In the genomic region with DNA sequence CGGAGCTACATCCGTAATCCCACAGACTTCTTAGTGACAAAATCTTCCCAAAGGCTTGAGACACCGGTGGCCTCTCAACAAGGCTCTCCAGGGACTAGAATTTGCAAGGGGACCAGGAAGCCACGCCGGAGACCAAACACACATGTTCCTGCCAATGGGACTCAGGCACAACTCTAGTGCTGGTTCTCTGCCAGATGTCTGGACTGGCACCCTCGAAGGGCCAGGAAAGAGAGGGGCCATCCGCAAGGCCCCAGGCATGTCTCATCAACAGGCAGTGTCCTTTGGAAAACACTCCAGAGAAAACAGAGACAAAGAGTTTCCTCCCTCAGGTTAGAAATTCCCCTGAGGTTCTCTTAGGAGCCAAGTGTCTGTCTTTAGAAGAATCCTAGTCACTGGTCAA, we compare ENCODE assay signal across 12 mouse cellular contexts. TPM values are rescaled to one million over a fixed set of nuclear protein-coding genes. Genes with fewer than 3 reads are reported as not detected.
DNase-seq lines count a peak whose midpoint lies in the region; ATAC-seq and TF ChIP-seq lines count a peak whose summit lies in the region.
"Had no signal": no experiment of that assay in that cellular context is flagged by ENCODE, and none has a peak within 500 bp of the region (broad histone marks: within the 10 kb centered on the region; RNA-seq: fewer than 3 reads in every experiment).

No protein-coding gene starts in this region.

- H3K9ac ChIP-seq in hindbrain, postnatal 0 days (replicated peaks; ENCODE audit: low read length) = no peak overlapping the region
- H3K9ac ChIP-seq in heart, embryonic 14.5 days (ENCODE audit: low read length) = no peak overlapping the region
- H3K9ac ChIP-seq in kidney, embryonic 16.5 days (replicated peaks; ENCODE audit: low read length) = no peak overlapping the region
- H3K9ac ChIP-seq: intestine, embryonic 15.5 days; liver, embryonic 12.5 days had no signal

- H3K27me3 ChIP-seq in hindbrain, embryonic 10.5 days (ENCODE audit: insufficient read depth, poor library complexity, severe bottlenecking) = no peaks in the 10 kb centered on the region
- no peaks in the 10 kb centered on the region for H3K27me3 ChIP-seq in hindbrain, postnatal 0 days (ENCODE audit: insufficient read depth, low read length)
- no peaks in the 10 kb centered on the region for H3K27me3 ChIP-seq in heart, embryonic 14.5 days (ENCODE audit: control insufficient read depth, insufficient read depth, low read length)
- no peaks in the 10 kb centered on the region for H3K27me3 ChIP-seq in kidney, embryonic 16.5 days (ENCODE audit: insufficient read depth, low read length)

- H3K9me3 ChIP-seq in hindbrain, embryonic 10.5 days = no peaks in the 10 kb centered on the region
- no peaks in the 10 kb centered on the region for H3K9me3 ChIP-seq in hindbrain, postnatal 0 days (ENCODE audit: low read length)
- no peaks in the 10 kb centered on the region for H3K9me3 ChIP-seq in heart, embryonic 14.5 days (ENCODE audit: control insufficient read depth, low read length)
- no peaks in the 10 kb centered on the region for H3K9me3 ChIP-seq in kidney, embryonic 16.5 days (ENCODE audit: low read length)
- H3K9me3 ChIP-seq: intestine, embryonic 15.5 days; liver, embryonic 12.5 days had no signal

- peaks cover 30% of the 10 kb centered on the region for H3K4me1 ChIP-seq in hindbrain, embryonic 10.5 days (replicated peaks)
- no peaks in the 10 kb centered on the region for H3K4me1 ChIP-seq in hindbrain, postnatal 0 days (ENCODE audit: insufficient read depth, low read length)
- peaks cover 5% of the 10 kb centered on the region in 2 experiments; a peak in 3 of 4 replicates for H3K4me1 ChIP-seq in heart, embryonic 14.5 days (ENCODE audit: control insufficient read depth in 2 of 2, insufficient read depth in 2 of 2, low read length in 2 of 2)
- no peaks in the 10 kb centered on the region for H3K4me1 ChIP-seq in kidney, embryonic 16.5 days (ENCODE audit: insufficient read depth, low read length)
- H3K4me1 ChIP-seq: intestine, embryonic 15.5 days; liver, embryonic 12.5 days had no signal

- H3K4me3 ChIP-seq in hindbrain, embryonic 10.5 days = no peak overlapping the region
- no peak overlapping the region for H3K4me3 ChIP-seq in hindbrain, postnatal 0 days (ENCODE audit: low read length)
- no peak overlapping the region for H3K4me3 ChIP-seq in heart, embryonic 14.5 days (ENCODE audit: control insufficient read depth in 1 of 2, insufficient read depth in 1 of 2, low read depth in 1 of 2, low read length in 2 of 2)
- no peak overlapping the region for H3K4me3 ChIP-seq in kidney, embryonic 16.5 days (ENCODE audit: low read length)
- H3K4me3 ChIP-seq: erythroblast, embryonic 14.5 days; intestine, embryonic 15.5 days; liver, embryonic 12.5 days had no signal

- TF ChIP-seq CTCF in hindbrain, postnatal 0 days (IDR thresholded peaks at IDR 0.05; ENCODE audit: low read depth) = no peak

- no peak for DNase-seq in hindbrain, embryonic 10.5 days (ENCODE audit: low spot score)
- no peak for DNase-seq in hindbrain, postnatal 0 days (ENCODE audit: low spot score)
- DNase-seq in lung, postnatal 36 days = peak; percentile 44
- no peak for DNase-seq in spleen, postnatal 14 days (ENCODE audit: low spot score in 2 of 2)
- DNase-seq in layer of hippocampus, postnatal 36 days = no peak
- DNase-seq: cerebellum, adult 11 months; thymus, adult 18-20 months had no signal

- WGBS in hindbrain, embryonic 10.5 days = 90% methylated on average over 7 of the region's 7 CpGs
- 78% methylated on average over 7 of the region's 7 CpGs for WGBS in hindbrain, postnatal 0 days
- 60% methylated on average over 7 of the region's 7 CpGs for WGBS in heart, embryonic 14.5 days
- WGBS in kidney, embryonic 16.5 days = 76% methylated on average over 7 of the region's 7 CpGs

- ATAC-seq in hindbrain, postnatal 0 days = no peak
- peak; percentile 27; the same call in 1 of the 2 replicates for ATAC-seq in heart, embryonic 14.5 days (ENCODE audit: insufficient number of reproducible peaks, insufficient read depth, low FRiP score, low read depth)
- no peak for ATAC-seq in kidney, embryonic 16.5 days (ENCODE audit: low FRiP score, low TSS enrichment)
- ATAC-seq: intestine, embryonic 15.5 days; liver, embryonic 12.5 days had no signal

- peak overlapping the region; percentile 53 for H3K27ac ChIP-seq in hindbrain, embryonic 10.5 days
- no peak overlapping the region for H3K27ac ChIP-seq in hindbrain, postnatal 0 days
- H3K27ac ChIP-seq in heart, embryonic 14.5 days (replicated peaks in 1 of 2; ENCODE audit: control insufficient read depth in 1 of 2, insufficient read depth in 1 of 2, low read depth in 2 of 2, low read length in 2 of 2) = peak overlapping the region; percentile 75 to 77
- H3K27ac ChIP-seq in kidney, embryonic 16.5 days (ENCODE audit: low read length) = peak overlapping the region; percentile 45; the same call in 1 of the 2 replicates
- H3K27ac ChIP-seq: intestine, embryonic 15.5 days; liver, embryonic 12.5 days had no signal

- H3K36me3 ChIP-seq in hindbrain, embryonic 10.5 days = no peaks in the 10 kb centered on the region
- no peaks in the 10 kb centered on the region for H3K36me3 ChIP-seq in hindbrain, postnatal 0 days (ENCODE audit: insufficient read depth, low read length)
- no peaks in the 10 kb centered on the region for H3K36me3 ChIP-seq in heart, embryonic 14.5 days (ENCODE audit: control insufficient read depth, insufficient read depth, low read length)
- H3K36me3 ChIP-seq in kidney, embryonic 16.5 days (ENCODE audit: insufficient read depth, low read length) = no peaks in the 10 kb centered on the region
- H3K36me3 ChIP-seq: intestine, embryonic 15.5 days; liver, embryonic 12.5 days had no signal

- H3K4me2 ChIP-seq in hindbrain, postnatal 0 days (ENCODE audit: low read depth, low read length) = no peak overlapping the region
- H3K4me2 ChIP-seq in heart, embryonic 14.5 days (ENCODE audit: low read length) = no peak overlapping the region
- H3K4me2 ChIP-seq in kidney, embryonic 16.5 days (replicated peaks; ENCODE audit: low read depth, low read length) = no peak overlapping the region
- H3K4me2 ChIP-seq: intestine, embryonic 15.5 days; liver, embryonic 12.5 days had no signal

RNA-seq across cellular contexts. Expression of gene Ttc9, which starts 59.7 kb away (rescaled TPM):
- polyA plus RNA-seq in hindbrain, embryonic 10.5 days (2016; fragmentation: Nextera tagmentation; extraction: Ambion mirVana) = 2.2 and 2.7 TPM in 2 replicates
- 60.2 and 60.4 TPM in 2 replicates for total RNA-seq in hindbrain, postnatal 0 days (2014; rRNA removed)
- polyA plus RNA-seq in hindbrain, postnatal 0 days (2015; fragmentation: Nextera tagmentation; extraction: Ambion mirVana) = 17.3 and 19.0 TPM in 2 replicates
- 2.6 and 3.3 TPM in 2 replicates for polyA plus RNA-seq in heart, embryonic 14.5 days (2014; fragmentation: Nextera tagmentation; extraction: Ambion mirVana)
- polyA plus RNA-seq in kidney, embryonic 16.5 days (2015; fragmentation: Nextera tagmentation; extraction: Ambion mirVana) = 1.0 and 1.8 TPM in 2 replicates
- total RNA-seq in layer of hippocampus, postnatal 36 days (2021) = 10 to 100 TPM; 39.2 to 42.0 TPM
- polyA plus RNA-seq: erythroblast, embryonic 14.5 days had no signal
